Comparison of ENCODE assay signal across 7 mouse cellular contexts in the genomic region with DNA sequence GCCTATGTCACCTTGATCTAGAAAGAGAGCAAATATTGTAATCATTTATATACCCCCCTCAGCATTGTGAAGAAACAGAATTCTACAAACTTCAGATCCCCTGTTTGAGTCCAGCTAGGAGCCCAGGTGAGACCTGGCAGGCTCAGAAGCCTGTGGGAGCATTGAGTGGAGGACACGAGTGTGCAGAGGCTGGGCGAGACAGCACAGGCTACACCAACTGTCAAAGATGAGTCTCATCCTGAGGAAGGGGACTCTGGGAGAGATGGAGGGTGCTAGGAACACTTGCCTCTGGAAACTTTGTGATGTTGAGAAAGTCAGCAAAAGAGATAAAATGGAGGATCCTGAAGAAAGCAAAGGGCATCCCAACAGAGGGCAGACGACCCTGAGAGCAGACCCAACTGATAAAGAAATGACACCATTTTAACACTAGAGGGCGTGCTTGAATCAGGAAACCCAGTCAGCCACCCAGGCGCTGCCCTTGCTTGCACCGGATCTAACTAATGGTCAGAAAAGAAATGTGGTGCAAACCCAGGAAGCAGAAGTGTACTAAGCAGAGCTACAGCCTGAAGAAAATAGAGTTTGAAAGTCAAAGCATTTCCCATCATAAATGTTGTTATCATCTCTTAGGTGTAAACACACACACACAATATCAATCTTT. TPM values are rescaled to one million over a fixed set of nuclear protein-coding genes. Genes with fewer than 3 reads are reported as not detected.
A peak's percentile ranks its signal among the peaks of the same experiment; 100 is the strongest.
DNase-seq lines count a peak whose midpoint lies in the region; ATAC-seq and TF ChIP-seq lines count a peak whose summit lies in the region.

No protein-coding gene starts in this region.

- no peaks in the 10 kb centered on the region for H3K36me3 ChIP-seq in forebrain, embryonic 12.5 days (replicated peaks)
- H3K36me3 ChIP-seq in hindbrain, embryonic 10.5 days: no peaks in the 10 kb centered on the region
- H3K36me3 ChIP-seq in lung, embryonic 16.5 days (ENCODE audit: control insufficient read depth, insufficient read depth, low read length): no peaks in the 10 kb centered on the region

- H3K4me2 ChIP-seq in forebrain, embryonic 12.5 days: no peak overlapping the region
- no peak overlapping the region for H3K4me2 ChIP-seq in lung, embryonic 16.5 days (ENCODE audit: low read depth, low read length)

- WGBS in forebrain, embryonic 12.5 days: 29% methylated on average over 6 of the region's 6 CpGs
- WGBS in hindbrain, embryonic 10.5 days: 30% methylated on average over 6 of the region's 6 CpGs
- 31% methylated on average over 6 of the region's 6 CpGs for WGBS in lung, embryonic 16.5 days

- H3K27me3 ChIP-seq in forebrain, embryonic 12.5 days: no peaks in the 10 kb centered on the region
- no peaks in the 10 kb centered on the region for H3K27me3 ChIP-seq in hindbrain, embryonic 10.5 days (ENCODE audit: insufficient read depth, poor library complexity, severe bottlenecking)
- no peaks in the 10 kb centered on the region for H3K27me3 ChIP-seq in lung, embryonic 16.5 days (ENCODE audit: control insufficient read depth, insufficient read depth, low read depth, low read length)

- TF ChIP-seq CTCF in brain, embryonic 14.5 days (IDR thresholded peaks at IDR 0.05; ENCODE audit: borderline replicate concordance, extremely low read depth, insufficient read depth, insufficient read length): peak; percentile 78
- peak; percentile 94 for TF ChIP-seq CTCF in layer of hippocampus, adult 2 months (conservative IDR thresholded peaks at IDR 0.05)

- H3K9ac ChIP-seq in forebrain, embryonic 12.5 days: no peak overlapping the region
- H3K9ac ChIP-seq in lung, embryonic 16.5 days (ENCODE audit: low read length): no peak overlapping the region

- no peak for TF ChIP-seq POLR2A in brain, embryonic 14.5 days (IDR thresholded peaks at IDR 0.05; ENCODE audit: borderline replicate concordance, extremely low read depth, insufficient read depth, insufficient read length, poor library complexity, severe bottlenecking)

- H3K27ac ChIP-seq in forebrain, embryonic 12.5 days: no peak overlapping the region
- no peak overlapping the region for H3K27ac ChIP-seq in hindbrain, embryonic 10.5 days
- no peak overlapping the region for H3K27ac ChIP-seq in layer of hippocampus, adult 2 months
- no peak overlapping the region for H3K27ac ChIP-seq in lung, embryonic 16.5 days (ENCODE audit: low read length)

- H3K9me3 ChIP-seq in forebrain, embryonic 12.5 days: no peaks in the 10 kb centered on the region
- H3K9me3 ChIP-seq in hindbrain, embryonic 10.5 days: no peaks in the 10 kb centered on the region
- no peaks in the 10 kb centered on the region for H3K9me3 ChIP-seq in lung, embryonic 16.5 days (ENCODE audit: control insufficient read depth, low read length)

- H3K4me3 ChIP-seq in forebrain, embryonic 12.5 days (replicated peaks): no peak overlapping the region
- H3K4me3 ChIP-seq in hindbrain, embryonic 10.5 days: no peak overlapping the region
- H3K4me3 ChIP-seq in layer of hippocampus, adult 2 months: no peak overlapping the region
- H3K4me3 ChIP-seq in lung, embryonic 16.5 days (ENCODE audit: low read length): no peak overlapping the region

- peak; percentile 67 for DNase-seq in Muller cell, postnatal 12 days (ENCODE audit: inconsistent ontology term)
- DNase-seq in brain, embryonic 14.5 days (ENCODE audit: low read depth): peak; percentile 78
- DNase-seq in hindbrain, embryonic 10.5 days (ENCODE audit: low spot score): peak; percentile 58
- peak; percentile 59 to 61 for DNase-seq in layer of hippocampus, adult 2 months (ENCODE audit: low spot score in 2 of 2)
- DNase-seq in retina, embryonic 14.5 days (ENCODE audit: low spot score): peak; percentile 92

- no peaks in the 10 kb centered on the region for H3K4me1 ChIP-seq in forebrain, embryonic 12.5 days
- H3K4me1 ChIP-seq in hindbrain, embryonic 10.5 days (replicated peaks): peaks cover 5% of the 10 kb centered on the region
- H3K4me1 ChIP-seq in lung, embryonic 16.5 days (replicated peaks; ENCODE audit: control insufficient read depth, insufficient read depth, low read length): no peaks in the 10 kb centered on the region

- peak; percentile 55 for ATAC-seq in forebrain, embryonic 12.5 days (ENCODE audit: low FRiP score)
- peak; percentile 74 for ATAC-seq in lung, embryonic 16.5 days (ENCODE audit: low read depth)

RNA-seq across cellular contexts. Expression of a gene that starts 24.5 kb away (rescaled TPM):
- polyA plus RNA-seq in brain, embryonic 14.5 days (2012; rRNA removed): 7.0 and 12.0 TPM in 2 replicates
- polyA plus RNA-seq in forebrain, embryonic 12.5 days (2016; fragmentation: Nextera tagmentation; extraction: Ambion mirVana): 11.9 and 14.0 TPM in 2 replicates
- 13.1 and 16.0 TPM in 2 replicates for polyA plus RNA-seq in hindbrain, embryonic 10.5 days (2016; fragmentation: Nextera tagmentation; extraction: Ambion mirVana)
- total RNA-seq in layer of hippocampus, adult 2 months (2021): 10 to 100 TPM; 33.3 to 33.9 TPM
- polyA plus RNA-seq in lung, embryonic 16.5 days (2015; fragmentation: Nextera tagmentation; extraction: Ambion mirVana): 37.9 and 41.5 TPM in 2 replicates
